Mouse (Mus musculus): ENCODE data around the gene Ikzf3. TPM values are rescaled to one million over a fixed set of nuclear protein-coding genes. Genes with fewer than 3 reads are reported as not detected.

Ikzf3 gene
- polyA plus RNA-seq (2015; fragmentation: Nextera tagmentation; extraction: Ambion mirVana) = not detected in 2 replicates

DNA sequence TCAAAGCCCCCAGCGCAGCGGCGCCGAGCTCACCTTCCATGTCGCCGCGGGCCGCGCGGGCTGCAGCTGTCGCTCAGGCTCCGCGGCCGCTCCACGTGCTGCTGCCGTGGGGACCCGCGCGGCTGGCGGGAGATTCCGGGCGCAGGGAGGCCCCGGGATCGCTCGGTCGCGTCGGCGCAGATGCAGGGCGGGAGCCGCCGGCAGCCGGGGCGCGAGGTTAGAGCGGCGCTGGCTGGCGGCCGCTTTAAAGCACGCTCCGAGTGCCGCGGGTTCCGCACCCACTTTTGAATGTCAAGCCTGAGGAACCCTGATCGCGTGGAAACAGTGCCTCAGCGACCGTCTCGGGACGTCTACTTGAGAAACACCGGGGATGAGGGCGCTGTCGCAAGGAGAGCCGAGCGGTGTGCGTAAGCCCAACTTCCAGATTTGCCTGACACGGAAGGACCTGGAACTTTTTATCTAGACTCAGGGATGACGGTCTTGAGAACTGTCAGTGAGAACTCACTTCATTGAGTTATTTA, at the start of gene Ikzf3:
TSS of gene Ikzf3 (minus strand) at position 321 of the 521 bp plus-strand sequence.
- peak within 1 kb of the TSS; percentile 45 for H3K9ac ChIP-seq (replicated peaks; ENCODE audit: low read depth, low read length)

GRCm38 (mm10) chr11:98595473-98595872, 49.6 kb upstream of the Ikzf3 start:
- H3K36me3 ChIP-seq (ENCODE audit: control insufficient read depth, insufficient read depth) = no peaks in the 10 kb centered on the region
- 83% methylated on average over 10 of the region's 10 CpGs for WGBS
- H3K4me2 ChIP-seq (ENCODE audit: low read length) = no peak overlapping the region
- peaks cover 12% of the 10 kb centered on the region; the same call in 1 of the 2 replicates for H3K27me3 ChIP-seq (replicated peaks; ENCODE audit: control insufficient read depth, insufficient read depth, low read length)
- no peak for ATAC-seq
- H3K9me3 ChIP-seq (ENCODE audit: control insufficient read depth, low read length) = no peaks in the 10 kb centered on the region
- no peak overlapping the region for H3K4me3 ChIP-seq (replicated peaks; ENCODE audit: low read length)
- H3K4me1 ChIP-seq (replicated peaks; ENCODE audit: control insufficient read depth, insufficient read depth, low read length) = peaks cover 4% of the 10 kb centered on the region; the same call in 1 of the 2 replicates
- H3K27ac ChIP-seq (ENCODE audit: low read length) = no peak overlapping the region
- H3K9ac ChIP-seq (replicated peaks; ENCODE audit: low read depth, low read length) = no peak overlapping the region

More for the DNA sequence above, at the start of gene Ikzf3:
- Histone ChIP-seq H3K4me3 (replicated peaks; ENCODE audit: low read length) (peak within 1 kb of the TSS; percentile 45), H3K4me1 (replicated peaks; ENCODE audit: control insufficient read depth, insufficient read depth, low read length) (peaks cover 12% of the 10 kb centered on the region), H3K27ac (ENCODE audit: low read length) (no peak within 1 kb of the TSS), H3K9me3 (ENCODE audit: control insufficient read depth, low read length) (no peaks in the 10 kb centered on the region), H3K36me3 (ENCODE audit: control insufficient read depth, insufficient read depth) (no peaks in the 10 kb centered on the region), H3K27me3 (replicated peaks; ENCODE audit: control insufficient read depth, insufficient read depth, low read length) (peaks cover 68% of the 10 kb centered on the region), H3K4me2 (ENCODE audit: low read length) (peak within 1 kb of the TSS; percentile 80)
- no peak for ATAC-seq
- WGBS = 1% methylated on average over 56 of the region's 58 CpGs

DNA sequence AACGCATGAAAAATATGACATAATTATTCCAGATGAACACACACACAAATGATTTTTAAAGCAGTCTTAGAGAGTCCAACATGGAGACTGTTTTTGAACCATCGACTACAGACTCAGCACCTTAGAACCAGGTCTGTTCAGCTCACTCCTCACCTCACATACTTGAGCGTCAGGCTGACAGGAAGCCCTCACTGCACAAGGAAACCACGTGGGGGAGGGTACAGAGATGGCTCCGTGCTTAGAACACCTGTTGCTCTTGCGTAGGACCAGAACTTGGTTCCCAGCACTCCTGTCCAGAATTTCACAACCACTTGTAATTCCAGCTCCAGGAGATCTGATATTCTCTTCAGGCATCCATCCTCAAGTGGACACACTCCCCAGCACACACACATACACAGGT, 49.2 kb upstream of the Ikzf3 start:
- no peak for ATAC-seq
- Histone ChIP-seq H3K9ac (replicated peaks; ENCODE audit: low read depth, low read length) (no peak overlapping the region), H3K9me3 (ENCODE audit: control insufficient read depth, low read length) (no peaks in the 10 kb centered on the region), H3K27ac (ENCODE audit: low read length) (no peak overlapping the region), H3K4me1 (replicated peaks; ENCODE audit: control insufficient read depth, insufficient read depth, low read length) (peaks cover 4% of the 10 kb centered on the region; the same call in 1 of the 2 replicates), H3K4me2 (ENCODE audit: low read length) (no peak overlapping the region), H3K27me3 (replicated peaks; ENCODE audit: control insufficient read depth, insufficient read depth, low read length) (peaks cover 12% of the 10 kb centered on the region; the same call in 1 of the 2 replicates), H3K4me3 (replicated peaks; ENCODE audit: low read length) (no peak overlapping the region), H3K36me3 (ENCODE audit: control insufficient read depth, insufficient read depth) (no peaks in the 10 kb centered on the region)
- WGBS = 75% methylated on average over 6 of the region's 6 CpGs

- 67% methylated on average over 19 of the region's 19 CpGs for WGBS
These were observed 45.0 kb upstream of the Ikzf3 start for GRCm38 (mm10) chr11:98590548-98591445.

GRCm38 (mm10) chr11:98589306-98589705, 43.5 kb upstream of the Ikzf3 start:
- H3K4me2 ChIP-seq (ENCODE audit: low read length) = no peak overlapping the region
- H3K27ac ChIP-seq (ENCODE audit: low read length) = no peak overlapping the region
- no peak overlapping the region for H3K9ac ChIP-seq (replicated peaks; ENCODE audit: low read depth, low read length)
- peaks cover 24% of the 10 kb centered on the region for H3K4me1 ChIP-seq (replicated peaks; ENCODE audit: control insufficient read depth, insufficient read depth, low read length)
- no peak overlapping the region for H3K4me3 ChIP-seq (replicated peaks; ENCODE audit: low read length)
- H3K36me3 ChIP-seq (ENCODE audit: control insufficient read depth, insufficient read depth) = no peaks in the 10 kb centered on the region
- 0 out of 2 replicates have a peak, but pooled peaks cover 2% of the 10 kb centered on the region for H3K27me3 ChIP-seq (replicated peaks; ENCODE audit: control insufficient read depth, insufficient read depth, low read length)
- H3K9me3 ChIP-seq (ENCODE audit: control insufficient read depth, low read length) = no peaks in the 10 kb centered on the region
- 83% methylated on average over 8 of the region's 8 CpGs for WGBS
- no peak for ATAC-seq

More at GRCm38 (mm10) chr11:98590548-98591445, 45.0 kb upstream of the Ikzf3 start:
- Histone ChIP-seq H3K4me3 (replicated peaks; ENCODE audit: low read length) (no peak overlapping the region), H3K4me2 (ENCODE audit: low read length) (no peak overlapping the region), H3K9ac (replicated peaks; ENCODE audit: low read depth, low read length) (no peak overlapping the region), H3K27ac (ENCODE audit: low read length) (no peak overlapping the region), H3K4me1 (replicated peaks; ENCODE audit: control insufficient read depth, insufficient read depth, low read length) (peaks cover 16% of the 10 kb centered on the region), H3K9me3 (ENCODE audit: control insufficient read depth, low read length) (no peaks in the 10 kb centered on the region), H3K36me3 (ENCODE audit: control insufficient read depth, insufficient read depth) (no peaks in the 10 kb centered on the region), H3K27me3 (replicated peaks; ENCODE audit: control insufficient read depth, insufficient read depth, low read length) (0 out of 2 replicates have a peak, but pooled peaks cover 2% of the 10 kb centered on the region)
- no peak for ATAC-seq

- Histone ChIP-seq H3K4me2 (ENCODE audit: low read length) (no peak overlapping the region), H3K9me3 (ENCODE audit: control insufficient read depth, low read length) (no peaks in the 10 kb centered on the region), H3K4me1 (replicated peaks; ENCODE audit: control insufficient read depth, insufficient read depth, low read length) (peaks cover 24% of the 10 kb centered on the region), H3K4me3 (replicated peaks; ENCODE audit: low read length) (no peak overlapping the region), H3K36me3 (ENCODE audit: control insufficient read depth, insufficient read depth) (no peaks in the 10 kb centered on the region), H3K27me3 (replicated peaks; ENCODE audit: control insufficient read depth, insufficient read depth, low read length) (0 out of 2 replicates have a peak, but pooled peaks cover 2% of the 10 kb centered on the region), H3K9ac (replicated peaks; ENCODE audit: low read depth, low read length) (no peak overlapping the region), H3K27ac (ENCODE audit: low read length) (no peak overlapping the region)
- no peak for ATAC-seq
- 58% methylated on average over 6 of the region's 6 CpGs for WGBS
These were observed 43.0 kb upstream of the Ikzf3 start for GRCm38 (mm10) chr11:98588833-98589281.

DNA sequence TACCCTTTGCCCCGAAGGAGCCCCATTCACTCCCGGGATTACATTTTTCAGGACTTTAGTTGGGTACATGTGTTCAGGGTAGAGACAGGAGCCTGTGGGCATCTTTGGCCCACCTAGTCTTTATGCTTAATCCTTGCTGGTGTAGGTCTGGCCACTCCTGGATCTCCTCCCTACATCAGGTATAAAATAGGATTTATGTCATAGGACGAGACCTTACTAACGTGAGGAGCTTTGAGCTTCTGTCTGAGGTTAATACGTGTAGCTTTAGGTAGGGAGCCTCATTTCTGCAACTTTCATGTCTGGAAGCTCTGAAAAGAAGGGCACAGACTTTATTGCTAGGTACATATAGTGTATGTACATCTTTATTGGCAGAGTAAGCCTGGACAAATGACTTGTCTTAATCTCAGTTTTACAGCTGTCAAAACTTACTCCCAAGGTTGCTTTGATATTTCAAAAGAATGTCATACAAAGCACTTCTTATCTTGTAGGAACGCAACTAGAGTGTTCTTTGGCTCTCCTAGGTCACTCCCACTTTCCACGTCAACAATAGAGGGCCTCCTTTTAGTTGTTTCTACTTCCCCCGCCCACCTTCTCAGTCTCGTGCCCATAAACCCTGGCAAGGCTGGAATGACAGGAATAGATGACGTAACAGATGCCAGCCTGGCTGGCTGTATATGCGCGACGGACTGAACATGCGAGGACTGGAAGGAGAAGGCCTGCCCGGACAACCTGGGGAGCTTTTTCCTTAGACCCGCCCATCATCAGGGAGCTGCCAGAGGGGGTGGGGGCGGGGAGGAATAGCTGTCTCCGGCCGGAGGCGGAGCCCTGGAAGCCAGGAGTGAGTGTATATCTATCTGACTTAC, 42.1 kb upstream of the Ikzf3 start:
- peak overlapping the region; percentile 54 for H3K4me2 ChIP-seq (ENCODE audit: low read length)
- 6% methylated on average over 20 of the region's 20 CpGs for WGBS
- H3K9ac ChIP-seq (replicated peaks; ENCODE audit: low read depth, low read length) = peak overlapping the region; percentile 34
- ATAC-seq = 0 out of 2 replicates have a peak, but pooled peaks have one; percentile 15
- peaks cover 4% of the 10 kb centered on the region for H3K36me3 ChIP-seq (ENCODE audit: control insufficient read depth, insufficient read depth)
- H3K27me3 ChIP-seq (replicated peaks; ENCODE audit: control insufficient read depth, insufficient read depth, low read length) = 0 out of 2 replicates have a peak, but pooled peaks cover 2% of the 10 kb centered on the region
- H3K4me1 ChIP-seq (replicated peaks; ENCODE audit: control insufficient read depth, insufficient read depth, low read length) = peaks cover 24% of the 10 kb centered on the region
- H3K9me3 ChIP-seq (ENCODE audit: control insufficient read depth, low read length) = no peaks in the 10 kb centered on the region
- H3K27ac ChIP-seq (ENCODE audit: low read length) = peak overlapping the region; percentile 46
- H3K4me3 ChIP-seq (replicated peaks; ENCODE audit: low read length) = peak overlapping the region; percentile 87

DNA sequence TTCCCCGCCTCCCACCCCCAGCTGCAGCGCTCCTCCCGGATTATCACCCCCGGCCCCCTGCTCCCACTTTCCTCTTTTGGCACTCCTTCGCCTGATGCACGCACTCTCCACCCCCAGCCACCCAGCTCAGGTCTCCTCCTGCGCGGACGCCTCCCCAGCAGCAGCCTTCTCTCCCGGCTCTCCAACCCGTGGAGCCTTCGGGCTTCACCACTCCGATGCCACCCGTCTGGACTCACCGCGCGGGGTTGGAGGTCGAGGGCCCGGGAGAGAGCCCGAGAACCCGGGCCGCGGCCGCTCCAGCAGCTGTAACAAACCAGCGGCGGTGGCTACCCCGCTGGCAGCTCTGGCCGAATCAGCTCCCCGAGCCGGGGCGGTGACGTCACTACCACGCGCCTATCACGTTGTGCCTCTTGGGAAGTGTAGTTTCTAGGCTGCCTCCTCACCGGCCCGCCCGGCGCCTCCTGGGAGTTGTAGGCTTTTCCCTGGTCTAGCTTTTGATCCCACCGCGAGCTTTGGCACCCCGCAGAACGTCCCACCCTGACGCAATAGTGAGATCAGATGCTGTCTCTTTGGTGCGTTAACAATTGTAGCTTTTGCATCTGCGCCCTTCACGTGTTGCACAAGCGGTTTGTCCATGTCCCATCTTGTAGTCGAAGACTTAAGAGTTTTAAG, 41.2 kb upstream of the Ikzf3 start, which contains the start of gene Ormdl3:
TSS of gene Ormdl3 (minus strand) at position 477 of the 672 bp plus-strand sequence.
- H3K4me1 ChIP-seq (replicated peaks; ENCODE audit: control insufficient read depth, insufficient read depth, low read length) = peaks cover 24% of the 10 kb centered on the region
- H3K36me3 ChIP-seq (ENCODE audit: control insufficient read depth, insufficient read depth) = peaks cover 6% of the 10 kb centered on the region
- H3K27ac ChIP-seq (ENCODE audit: low read length) = peak within 1 kb of the TSS; percentile 73
- H3K4me3 ChIP-seq (replicated peaks; ENCODE audit: low read length) = peak within 1 kb of the TSS; percentile 87
- H3K9me3 ChIP-seq (ENCODE audit: control insufficient read depth, low read length) = no peaks in the 10 kb centered on the region
- H3K27me3 ChIP-seq (replicated peaks; ENCODE audit: control insufficient read depth, insufficient read depth, low read length) = no peaks in the 10 kb centered on the region
- H3K4me2 ChIP-seq (ENCODE audit: low read length) = peak within 1 kb of the TSS; percentile 93
- ATAC-seq = peak; percentile 97
- peak within 1 kb of the TSS; percentile 81 for H3K9ac ChIP-seq (replicated peaks; ENCODE audit: low read depth, low read length)
- WGBS = 1% methylated on average over 49 of the region's 49 CpGs

All from forebrain, embryonic 16.5 days (tissue).